Mouse (Mus musculus): ENCODE measurements at regions not wholly inside any gene's neighbourhood (a gene's known extent, or its start where the extent isn't known, plus 50 kb on each side); places are given as distances from the start of the nearest gene placed in this dataset.

GRCm38 (mm10) chr13:6446976-6447375, 101.0 kb upstream of the Pitrm1 start:
- Histone ChIP-seq H3K9ac (replicated peaks) (no peak overlapping the region), H3K4me3 (ENCODE audit: insufficient read depth in 1 of 2, low read depth in 2 of 2, low read length in 2 of 2) (no peak overlapping the region), H3K27me3 (ENCODE audit: control insufficient read depth, insufficient read depth, low read length) (no peaks in the 10 kb centered on the region), H3K9me3 (ENCODE audit: control insufficient read depth, low read length) (no peaks in the 10 kb centered on the region; the same call in 1 of the 2 replicates), H3K36me3 (replicated peaks; ENCODE audit: control insufficient read depth, insufficient read depth, low read depth) (no peaks in the 10 kb centered on the region), H3K4me1 (replicated peaks; ENCODE audit: control insufficient read depth in 2 of 2, insufficient read depth in 2 of 2, low read length in 1 of 2) (no peaks in the 10 kb centered on the region), H3K4me2 (ENCODE audit: low read depth) (no peak overlapping the region), H3K27ac (no peak overlapping the region)
- TF ChIP-seq EP300 (IDR thresholded peaks at IDR 0.05; ENCODE audit: low read depth): no peak
- TF ChIP-seq CTCF (IDR thresholded peaks at IDR 0.05; ENCODE audit: low read depth): no peak
- DNase-seq (ENCODE audit: low read depth in 3 of 3, low spot score in 3 of 3): no peak
- ATAC-seq (ENCODE audit: insufficient read depth): no peak

- no peak overlapping the region for H3K27ac ChIP-seq
- WGBS (ENCODE audit: insufficient replicate concordance): 55% methylated on average over 6 of the region's 6 CpGs
- H3K4me3 ChIP-seq (ENCODE audit: insufficient read depth in 1 of 2, low read depth in 2 of 2, low read length in 2 of 2): no peak overlapping the region
- no peak for DNase-seq (ENCODE audit: low read depth in 3 of 3, low spot score in 3 of 3)
- H3K36me3 ChIP-seq (replicated peaks; ENCODE audit: control insufficient read depth, insufficient read depth, low read depth): no peaks in the 10 kb centered on the region
- H3K9ac ChIP-seq (replicated peaks): no peak overlapping the region
- H3K4me2 ChIP-seq (ENCODE audit: low read depth): no peak overlapping the region
- TF ChIP-seq EP300 (IDR thresholded peaks at IDR 0.05; ENCODE audit: low read depth): no peak
- no peak for TF ChIP-seq CTCF (IDR thresholded peaks at IDR 0.05; ENCODE audit: low read depth)
- H3K27me3 ChIP-seq (ENCODE audit: control insufficient read depth, insufficient read depth, low read length): no peaks in the 10 kb centered on the region
- H3K9me3 ChIP-seq (ENCODE audit: control insufficient read depth, low read length): no peaks in the 10 kb centered on the region
- no peaks in the 10 kb centered on the region for H3K4me1 ChIP-seq (replicated peaks; ENCODE audit: control insufficient read depth in 2 of 2, insufficient read depth in 2 of 2, low read length in 1 of 2)
- no peak for ATAC-seq (ENCODE audit: insufficient read depth)
Measured at GRCm38 (mm10) chr13:6461363-6461762, 86.6 kb upstream of the Pitrm1 start.

GRCm38 (mm10) chr13:6465911-6466419, 82.0 kb upstream of the Pitrm1 start:
- Histone ChIP-seq H3K4me1 (replicated peaks; ENCODE audit: control insufficient read depth in 2 of 2, insufficient read depth in 2 of 2, low read length in 1 of 2) (no peaks in the 10 kb centered on the region), H3K36me3 (replicated peaks; ENCODE audit: control insufficient read depth, insufficient read depth, low read depth) (no peaks in the 10 kb centered on the region), H3K27me3 (ENCODE audit: control insufficient read depth, insufficient read depth, low read length) (no peaks in the 10 kb centered on the region), H3K9ac (replicated peaks) (no peak overlapping the region), H3K4me2 (ENCODE audit: low read depth) (no peak overlapping the region), H3K4me3 (ENCODE audit: insufficient read depth in 1 of 2, low read depth in 2 of 2, low read length in 2 of 2) (no peak overlapping the region), H3K9me3 (ENCODE audit: control insufficient read depth, low read length) (no peaks in the 10 kb centered on the region), H3K27ac (no peak overlapping the region)
- TF ChIP-seq CTCF (IDR thresholded peaks at IDR 0.05; ENCODE audit: low read depth) (no peak), EP300 (IDR thresholded peaks at IDR 0.05; ENCODE audit: low read depth) (no peak)
- DNase-seq (ENCODE audit: low read depth in 3 of 3, low spot score in 3 of 3) (no peak), ATAC-seq (ENCODE audit: insufficient read depth) (no peak)
- WGBS (ENCODE audit: insufficient replicate concordance): 41% methylated on average over 9 of the region's 9 CpGs

- Histone ChIP-seq H3K4me3 (ENCODE audit: insufficient read depth in 1 of 2, low read depth in 2 of 2, low read length in 2 of 2) (no peak overlapping the region), H3K4me1 (replicated peaks; ENCODE audit: control insufficient read depth in 2 of 2, insufficient read depth in 2 of 2, low read length in 1 of 2) (no peaks in the 10 kb centered on the region), H3K9ac (replicated peaks) (no peak overlapping the region), H3K27ac (no peak overlapping the region), H3K36me3 (replicated peaks; ENCODE audit: control insufficient read depth, insufficient read depth, low read depth) (no peaks in the 10 kb centered on the region), H3K4me2 (ENCODE audit: low read depth) (no peak overlapping the region), H3K27me3 (ENCODE audit: control insufficient read depth, insufficient read depth, low read length) (no peaks in the 10 kb centered on the region), H3K9me3 (ENCODE audit: control insufficient read depth, low read length) (no peaks in the 10 kb centered on the region)
- TF ChIP-seq CTCF (IDR thresholded peaks at IDR 0.05; ENCODE audit: low read depth): 0 out of 2 replicates have a peak, but pooled peaks have one; percentile 7
- TF ChIP-seq EP300 (IDR thresholded peaks at IDR 0.05; ENCODE audit: low read depth): no peak
- ATAC-seq (ENCODE audit: insufficient read depth) (no peak), DNase-seq (ENCODE audit: low read depth in 3 of 3, low spot score in 3 of 3) (no peak)
- 47% methylated on average over 11 of the region's 11 CpGs for whole genome bisulfite sequencing (ENCODE audit: insufficient replicate concordance)
Measured at GRCm38 (mm10) chr13:6469446-6470227, 78.3 kb upstream of the Pitrm1 start.

- H3K9me3 ChIP-seq (ENCODE audit: control insufficient read depth, low read length): no peaks in the 10 kb centered on the region
- H3K36me3 ChIP-seq (replicated peaks; ENCODE audit: control insufficient read depth, insufficient read depth, low read depth): no peaks in the 10 kb centered on the region
- no peaks in the 10 kb centered on the region for H3K27me3 ChIP-seq (ENCODE audit: control insufficient read depth, insufficient read depth, low read length)
- 61% methylated on average over 15 of the region's 15 CpGs for WGBS (ENCODE audit: insufficient replicate concordance)
- no peak for TF ChIP-seq CTCF (IDR thresholded peaks at IDR 0.05; ENCODE audit: low read depth)
- TF ChIP-seq EP300 (IDR thresholded peaks at IDR 0.05; ENCODE audit: low read depth): no peak
- H3K4me3 ChIP-seq (ENCODE audit: insufficient read depth in 1 of 2, low read depth in 2 of 2, low read length in 2 of 2): no peak overlapping the region
- H3K4me1 ChIP-seq (replicated peaks; ENCODE audit: control insufficient read depth in 2 of 2, insufficient read depth in 2 of 2, low read length in 1 of 2): no peaks in the 10 kb centered on the region
- ATAC-seq (ENCODE audit: insufficient read depth) (no peak), DNase-seq (ENCODE audit: low read depth in 3 of 3, low spot score in 3 of 3) (no peak)
- H3K9ac ChIP-seq (replicated peaks): no peak overlapping the region
- no peak overlapping the region for H3K4me2 ChIP-seq (ENCODE audit: low read depth)
- H3K27ac ChIP-seq: no peak overlapping the region
Measured at GRCm38 (mm10) chr13:6470286-6471103, 77.5 kb upstream of the Pitrm1 start.

Measured in liver, embryonic 14.5 days (tissue).